Mouse (Mus musculus) ES-CJ7 (cell line): ENCODE results near the gene Adamts1.

Source experiments
- DNase-seq: peaks from one replicate; pipeline ENCODE4 v3.0.0; 2011; ENCODE audit warnings: low read depth, low spot score

Adamts1 gene

DNA sequence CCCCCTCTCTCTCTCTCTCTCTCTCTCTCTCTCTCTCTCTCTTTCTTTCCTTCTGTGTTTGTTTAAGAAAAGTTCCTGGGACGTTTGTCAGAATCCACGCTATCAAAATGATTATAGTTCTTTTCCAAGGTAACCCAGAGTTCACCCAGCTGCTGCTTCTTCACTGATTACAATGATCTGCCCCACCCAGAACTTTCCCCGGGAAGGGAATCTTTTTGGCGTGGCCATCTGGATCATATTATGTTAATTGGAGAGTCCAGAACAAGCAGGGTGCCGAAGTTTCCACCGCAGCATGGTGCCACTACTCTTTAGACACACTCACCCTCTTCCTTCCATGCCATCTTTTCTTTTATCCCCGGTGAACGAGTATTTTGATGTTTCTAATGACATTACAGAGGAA, 37.2 kb downstream of the Adamts1 start:
- no peak for DNase-seq

DNA sequence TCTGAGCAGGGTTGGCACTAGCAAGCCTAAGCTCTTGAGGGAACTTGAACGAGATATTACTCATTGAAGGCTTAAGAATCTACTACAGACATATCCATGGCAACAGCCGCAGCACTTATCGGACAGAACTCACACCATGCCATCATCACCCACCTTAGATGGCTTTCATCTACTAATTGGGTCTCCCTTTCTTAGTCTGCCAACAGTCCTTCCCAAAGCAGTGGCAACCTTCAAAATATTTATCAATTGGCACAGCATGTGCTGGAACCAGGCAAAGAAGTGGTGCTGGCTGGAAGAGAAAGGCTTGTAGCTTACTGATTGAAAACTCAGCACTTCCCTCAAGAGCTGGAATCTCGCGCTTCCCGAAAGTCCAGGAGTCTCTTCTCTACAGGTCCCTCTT, 37.7 kb downstream of the Adamts1 start:
- DNase-seq: no peak

DNA sequence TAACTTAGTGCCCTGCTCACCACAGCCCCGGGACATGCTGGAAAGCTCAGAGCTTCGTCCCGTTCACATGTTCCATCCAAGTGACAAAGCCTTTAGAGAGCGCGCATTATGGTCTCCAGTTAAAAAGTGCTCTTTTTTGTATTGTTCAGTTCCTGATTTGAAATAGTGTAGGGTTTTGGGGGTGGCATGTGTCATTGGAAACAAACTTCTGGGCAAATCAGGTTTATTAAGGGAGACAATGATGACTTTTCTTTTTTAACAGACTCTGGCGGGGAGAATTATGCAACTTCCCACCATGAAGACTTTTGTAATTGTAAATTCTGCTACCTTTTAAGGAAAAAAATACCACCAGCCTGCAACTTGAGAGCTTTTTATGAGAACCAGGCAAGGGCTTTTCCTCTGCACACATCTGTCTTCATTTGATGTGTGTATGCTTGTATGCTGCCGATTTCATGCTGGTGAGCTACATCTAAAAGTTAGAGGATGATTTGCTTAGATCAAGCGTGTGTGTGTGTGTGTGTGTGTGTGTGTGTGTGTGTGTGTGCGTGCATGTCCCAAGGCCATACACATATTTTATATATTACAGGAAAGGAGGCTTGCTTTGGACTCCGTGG, 40.8 kb downstream of the Adamts1 start:
- DNase-seq: no peak

DNA sequence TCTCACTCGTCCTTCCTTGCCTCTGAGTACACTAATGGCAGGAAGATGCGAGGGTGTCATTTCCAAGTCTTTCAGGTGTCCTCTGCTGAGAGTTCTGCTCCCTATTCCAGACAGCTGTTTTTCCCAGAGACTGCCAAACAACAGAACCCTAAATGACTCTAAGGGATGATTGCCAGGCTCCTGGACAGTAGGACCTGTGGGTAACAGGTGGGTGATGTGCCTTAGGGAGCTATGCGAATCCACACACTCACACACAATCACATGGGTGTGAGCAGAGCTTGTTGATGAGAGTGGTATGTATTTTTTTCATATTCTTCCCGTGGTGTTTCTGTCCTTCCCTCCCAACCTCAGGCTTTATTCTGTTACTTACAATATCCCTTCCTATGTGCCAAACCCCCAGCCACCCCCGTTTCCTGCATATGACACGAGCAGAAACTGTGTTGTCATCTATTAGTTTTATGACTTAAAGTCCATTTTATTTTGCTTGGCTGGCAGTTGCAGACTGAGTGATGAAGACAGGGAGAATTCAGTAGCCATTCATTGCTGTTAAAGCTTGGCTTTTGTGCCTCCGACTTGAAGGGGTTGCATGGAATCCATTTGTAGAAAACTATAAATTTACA, 41.8 kb downstream of the Adamts1 start:
- no peak for DNase-seq

DNA sequence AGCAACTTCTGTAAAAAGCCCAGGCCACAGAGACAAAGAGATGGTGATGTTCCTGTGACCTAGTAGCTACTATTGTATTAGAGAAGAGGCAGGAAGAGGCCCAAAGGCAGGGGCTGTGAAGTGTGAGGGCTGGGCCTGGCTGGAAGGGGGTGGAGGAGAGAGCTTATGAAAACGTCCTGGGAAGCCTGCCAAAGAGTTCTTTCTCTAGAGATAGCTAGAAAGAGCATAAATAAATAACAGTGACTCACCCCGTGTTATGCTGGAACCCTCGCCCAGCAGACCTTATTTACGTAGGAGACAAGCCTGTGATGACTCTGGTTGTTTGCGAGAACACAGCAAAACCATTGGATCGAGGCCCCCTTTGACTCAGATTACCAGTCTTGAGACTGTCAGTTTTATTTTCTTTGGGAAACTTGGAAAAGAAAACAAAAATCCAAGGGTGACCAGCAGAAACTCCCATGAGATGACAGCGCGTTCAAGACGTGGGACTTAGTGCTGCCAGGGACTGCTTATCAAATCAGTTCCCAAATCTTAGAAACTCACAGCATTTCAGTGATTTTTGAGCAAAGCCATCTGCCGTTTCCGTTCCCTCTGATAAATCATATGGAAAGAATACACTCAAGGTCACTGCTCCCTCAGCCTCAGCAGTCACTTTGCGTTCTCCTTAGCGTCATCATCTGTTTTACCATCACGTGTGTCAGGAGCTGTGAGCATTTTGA, 46.7 kb downstream of the Adamts1 start:
- no peak for DNase-seq

DNA sequence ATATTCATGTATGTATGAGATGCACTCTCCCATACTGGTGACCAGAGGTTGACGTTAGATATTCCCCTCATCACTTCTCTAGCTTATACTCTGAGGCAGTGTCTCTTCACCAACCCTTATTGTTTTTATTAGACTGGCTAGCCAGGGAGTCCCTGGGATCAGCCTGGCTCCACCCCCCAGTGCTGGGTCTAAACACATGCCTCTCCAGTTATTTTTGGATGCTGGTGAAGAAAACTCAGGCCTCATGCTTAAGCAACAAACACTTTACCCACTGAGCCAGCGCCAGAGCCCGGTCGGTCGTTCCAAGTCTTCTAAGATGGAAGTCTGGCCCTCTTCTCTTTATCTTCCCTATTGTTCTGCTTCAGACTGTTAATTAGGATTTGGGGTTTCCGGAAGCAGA, 53.6 kb downstream of the Adamts1 start:
- DNase-seq: no peak

DNA sequence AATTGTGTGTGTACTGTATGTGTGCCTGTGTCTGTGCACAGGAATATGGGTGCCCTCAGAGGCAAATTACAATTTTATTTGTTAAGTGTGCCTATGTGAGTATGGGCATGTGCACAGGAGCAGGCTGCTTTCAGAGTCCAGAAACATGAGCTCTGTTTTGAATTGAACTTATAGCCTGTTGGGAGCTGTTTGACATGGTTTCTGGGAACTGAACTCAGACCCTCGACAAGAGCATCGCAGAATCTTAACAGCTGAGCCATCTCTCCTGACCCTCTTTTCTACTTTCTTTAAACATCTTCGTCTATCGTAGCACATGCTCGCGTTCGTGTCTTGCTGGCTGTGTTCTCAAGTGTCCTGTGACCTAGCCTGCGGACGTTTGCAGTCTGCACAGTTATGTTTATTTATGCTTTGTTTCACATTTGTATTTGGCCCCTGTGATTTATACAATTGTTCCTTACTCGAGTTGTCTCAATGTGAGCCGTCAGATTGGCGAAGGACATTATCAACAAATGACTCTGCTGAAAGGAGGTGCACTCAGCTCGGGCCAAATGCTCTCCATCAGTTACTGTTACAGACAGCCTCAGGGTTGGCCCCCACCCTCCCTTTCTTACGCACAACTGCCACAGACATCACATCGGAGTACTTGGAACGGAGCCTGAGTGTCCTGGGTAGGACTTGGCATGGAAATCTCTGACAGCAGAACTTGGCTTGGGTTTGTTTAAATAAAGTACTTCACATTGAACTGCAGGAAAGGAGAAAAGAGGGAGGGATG, 55.1 kb downstream of the Adamts1 start:
- no peak for DNase-seq

DNA sequence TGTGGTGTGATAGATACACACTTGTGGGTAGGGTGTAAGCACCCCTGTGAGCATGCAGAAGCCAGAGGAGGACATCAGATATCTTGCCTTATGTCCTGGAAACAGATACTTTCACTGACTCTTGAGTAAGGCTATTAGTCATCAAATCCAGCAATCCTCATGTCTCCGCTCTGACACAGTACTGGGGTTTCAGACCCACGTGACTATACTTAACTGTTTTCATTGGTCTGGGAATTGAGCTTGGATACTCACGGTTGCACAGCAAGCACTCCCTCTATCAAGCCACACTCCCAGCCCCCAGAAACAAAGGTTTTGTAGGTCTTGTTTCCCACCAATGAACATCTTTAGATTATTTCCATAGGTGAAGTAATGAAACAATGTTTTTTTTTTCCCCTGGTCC, 56.5 kb downstream of the Adamts1 start:
- no peak for DNase-seq
